Mouse (Mus musculus): ENCODE data around the gene Dner. TPM values are rescaled to one million over a fixed set of nuclear protein-coding genes. Genes with fewer than 3 reads are reported as not detected.

The Dner gene
- polyA plus RNA-seq, 1 experiment from 2014 or later = 1.2 TPM

GRCm38 (mm10) chr1:84408873-84409272 lies 287.1 kb downstream of the Dner start:
- no peak overlapping the region for H3K4me2 ChIP-seq (ENCODE audit: low read depth, low read length)
- no peak for ATAC-seq (ENCODE audit: low read depth)
- no peak overlapping the region for H3K4me3 ChIP-seq (ENCODE audit: low read length)
- 59% methylated on average over 2 of the region's 2 CpGs for WGBS
- peaks cover 17% of the 10 kb centered on the region for H3K4me1 ChIP-seq (replicated peaks; ENCODE audit: control insufficient read depth, insufficient read depth, low read length)
- H3K36me3 ChIP-seq (ENCODE audit: control insufficient read depth, insufficient read depth, low read length) = no peaks in the 10 kb centered on the region
- H3K9me3 ChIP-seq (ENCODE audit: control insufficient read depth, low read length) = no peaks in the 10 kb centered on the region
- H3K9ac ChIP-seq (ENCODE audit: low read length) = no peak overlapping the region
- no peaks in the 10 kb centered on the region for H3K27me3 ChIP-seq (ENCODE audit: control insufficient read depth, insufficient read depth, low read depth, low read length)
- H3K27ac ChIP-seq (ENCODE audit: low read length) = no peak overlapping the region

DNA sequence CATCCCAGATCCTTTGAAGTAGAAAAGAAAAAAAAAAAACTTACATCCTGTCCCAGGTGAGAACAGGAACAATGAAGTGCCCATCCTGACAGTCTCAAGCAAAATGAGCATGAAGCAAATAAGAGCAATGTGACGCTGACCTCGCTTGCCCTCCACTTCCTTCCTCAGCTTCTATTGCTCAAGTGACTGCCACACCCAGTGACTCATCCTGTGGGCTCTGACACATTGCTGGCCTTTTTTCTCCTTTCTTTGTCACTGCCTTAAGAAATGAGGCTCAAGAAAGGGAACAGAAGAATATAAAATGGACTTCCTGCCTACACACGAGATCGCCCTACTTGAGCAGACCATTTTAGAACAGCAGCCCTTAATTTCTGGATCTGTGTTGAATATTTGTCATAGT lies 289.1 kb downstream of the Dner start:
- ATAC-seq (ENCODE audit: low read depth) = no peak
- Histone ChIP-seq H3K4me3 (ENCODE audit: low read length) (no peak overlapping the region), H3K4me2 (ENCODE audit: low read depth, low read length) (no peak overlapping the region), H3K9ac (ENCODE audit: low read length) (no peak overlapping the region), H3K4me1 (replicated peaks; ENCODE audit: control insufficient read depth, insufficient read depth, low read length) (peaks cover 22% of the 10 kb centered on the region), H3K27me3 (ENCODE audit: control insufficient read depth, insufficient read depth, low read depth, low read length) (no peaks in the 10 kb centered on the region), H3K36me3 (ENCODE audit: control insufficient read depth, insufficient read depth, low read length) (no peaks in the 10 kb centered on the region), H3K27ac (ENCODE audit: low read length) (no peak overlapping the region), H3K9me3 (ENCODE audit: control insufficient read depth, low read length) (no peaks in the 10 kb centered on the region)
- whole genome bisulfite sequencing = 51% methylated on average over 4 of the region's 4 CpGs

DNA sequence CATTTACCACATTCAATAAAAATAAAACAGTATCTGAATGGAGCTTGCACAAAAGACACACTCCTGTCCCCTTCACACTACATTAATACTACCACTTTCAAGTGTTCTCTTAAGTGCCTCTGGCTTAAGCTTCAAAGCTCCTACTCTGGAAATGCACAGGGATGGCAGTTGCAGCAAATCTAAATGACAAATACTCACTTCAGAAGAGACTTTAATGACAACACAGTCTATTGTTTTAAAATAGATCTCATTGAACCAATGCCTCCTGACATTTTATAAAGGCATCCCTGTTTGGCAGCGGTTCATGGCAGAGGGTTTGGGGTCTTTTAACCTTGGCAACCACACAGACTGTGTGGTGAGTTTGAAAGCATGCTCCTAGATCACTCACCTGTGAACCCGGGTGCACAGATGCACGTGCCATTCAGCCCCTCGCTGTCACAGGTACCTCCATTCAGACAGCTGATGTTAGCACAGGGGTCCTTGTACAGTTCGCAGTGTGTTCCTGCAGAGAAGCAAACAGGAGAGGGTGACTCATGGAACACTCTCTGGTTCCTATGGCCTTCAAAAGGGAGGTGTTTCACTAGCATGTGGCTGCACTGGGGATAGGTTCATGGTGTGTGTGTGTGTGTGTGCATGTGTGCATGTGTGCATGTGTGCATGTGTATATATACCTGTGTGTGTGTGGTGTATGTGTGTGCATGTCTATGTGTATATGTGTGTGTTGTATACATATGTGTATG lies 290.3 kb downstream of the Dner start:
- Histone ChIP-seq H3K4me2 (ENCODE audit: low read depth, low read length) (no peak overlapping the region), H3K36me3 (ENCODE audit: control insufficient read depth, insufficient read depth, low read length) (no peaks in the 10 kb centered on the region), H3K27ac (ENCODE audit: low read length) (no peak overlapping the region), H3K4me1 (replicated peaks; ENCODE audit: control insufficient read depth, insufficient read depth, low read length) (peaks cover 22% of the 10 kb centered on the region), H3K4me3 (ENCODE audit: low read length) (no peak overlapping the region), H3K9ac (ENCODE audit: low read length) (no peak overlapping the region), H3K27me3 (ENCODE audit: control insufficient read depth, insufficient read depth, low read depth, low read length) (no peaks in the 10 kb centered on the region), H3K9me3 (ENCODE audit: control insufficient read depth, low read length) (no peaks in the 10 kb centered on the region)
- 68% methylated on average over 5 of the region's 5 CpGs for WGBS
- ATAC-seq (ENCODE audit: low read depth) = no peak

DNA sequence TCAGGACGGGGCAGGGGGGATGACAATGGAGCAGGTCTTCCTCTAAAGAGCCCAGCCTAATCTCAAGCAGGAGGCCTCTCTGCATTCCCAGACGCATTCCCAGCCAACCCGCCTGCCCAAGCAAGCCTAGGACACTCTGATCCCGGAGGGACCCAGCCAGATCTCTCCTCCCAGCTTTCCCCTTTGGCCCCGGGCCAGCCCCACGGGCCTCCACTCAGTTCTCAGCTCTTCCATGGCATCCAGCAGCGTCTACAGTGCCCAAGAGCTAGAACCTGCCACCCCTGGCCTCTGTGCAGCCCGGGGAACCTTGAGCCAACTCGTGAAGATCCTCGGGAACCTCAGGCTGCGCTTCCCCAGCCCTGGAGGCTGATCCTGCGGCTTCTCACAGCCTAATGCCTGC lies 291.1 kb downstream of the Dner start:
- Histone ChIP-seq H3K36me3 (ENCODE audit: control insufficient read depth, insufficient read depth, low read length) (no peaks in the 10 kb centered on the region), H3K4me2 (ENCODE audit: low read depth, low read length) (no peak overlapping the region), H3K27me3 (ENCODE audit: control insufficient read depth, insufficient read depth, low read depth, low read length) (no peaks in the 10 kb centered on the region), H3K9ac (ENCODE audit: low read length) (no peak overlapping the region), H3K4me3 (ENCODE audit: low read length) (no peak overlapping the region), H3K27ac (ENCODE audit: low read length) (0 out of 2 replicates have a peak overlapping the region, but pooled peaks have one; percentile 37), H3K4me1 (replicated peaks; ENCODE audit: control insufficient read depth, insufficient read depth, low read length) (peaks cover 22% of the 10 kb centered on the region), H3K9me3 (ENCODE audit: control insufficient read depth, low read length) (no peaks in the 10 kb centered on the region)
- WGBS = 39% methylated on average over 12 of the region's 12 CpGs
- peak; percentile 46 for ATAC-seq (ENCODE audit: low read depth)

GRCm38 (mm10) chr1:84402154-84402553 lies 293.9 kb downstream of the Dner start:
- WGBS = 48% methylated on average over 1 of the region's 1 CpGs
- no peak overlapping the region for H3K4me3 ChIP-seq (ENCODE audit: low read length)
- H3K27ac ChIP-seq (ENCODE audit: low read length) = no peak overlapping the region
- no peak for ATAC-seq (ENCODE audit: low read depth)
- no peaks in the 10 kb centered on the region for H3K36me3 ChIP-seq (ENCODE audit: control insufficient read depth, insufficient read depth, low read length)
- H3K9ac ChIP-seq (ENCODE audit: low read length) = no peak overlapping the region
- H3K9me3 ChIP-seq (ENCODE audit: control insufficient read depth, low read length) = no peaks in the 10 kb centered on the region
- no peak overlapping the region for H3K4me2 ChIP-seq (ENCODE audit: low read depth, low read length)
- no peaks in the 10 kb centered on the region for H3K27me3 ChIP-seq (ENCODE audit: control insufficient read depth, insufficient read depth, low read depth, low read length)
- peaks cover 22% of the 10 kb centered on the region for H3K4me1 ChIP-seq (replicated peaks; ENCODE audit: control insufficient read depth, insufficient read depth, low read length)

DNA sequence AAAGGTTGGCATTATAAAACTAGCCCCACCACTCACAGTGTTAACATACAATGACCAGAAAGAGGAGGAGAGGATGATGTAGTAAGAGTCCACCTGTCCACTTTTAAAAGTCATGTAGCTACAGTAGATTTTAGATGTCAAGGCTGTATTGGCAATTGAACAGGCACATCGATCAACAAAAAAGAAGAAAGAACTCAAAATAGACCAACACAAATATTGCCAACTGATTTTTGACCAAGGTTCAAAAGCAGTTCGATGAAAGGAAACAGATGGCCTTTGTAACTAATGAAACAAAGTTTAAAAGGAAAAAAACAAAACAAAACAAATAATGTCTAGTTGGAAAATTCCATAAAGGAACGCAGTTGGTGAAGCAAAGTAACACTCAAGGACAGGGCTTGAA lies 296.4 kb downstream of the Dner start:
- no peaks in the 10 kb centered on the region for H3K36me3 ChIP-seq (ENCODE audit: control insufficient read depth, insufficient read depth, low read length)
- H3K4me3 ChIP-seq (ENCODE audit: low read length) = no peak overlapping the region
- ATAC-seq (ENCODE audit: low read depth) = no peak
- 71% methylated on average over 3 of the region's 3 CpGs for WGBS
- H3K9ac ChIP-seq (ENCODE audit: low read length) = no peak overlapping the region
- H3K9me3 ChIP-seq (ENCODE audit: control insufficient read depth, low read length) = no peaks in the 10 kb centered on the region
- no peak overlapping the region for H3K27ac ChIP-seq (ENCODE audit: low read length)
- H3K27me3 ChIP-seq (ENCODE audit: control insufficient read depth, insufficient read depth, low read depth, low read length) = no peaks in the 10 kb centered on the region
- H3K4me1 ChIP-seq (replicated peaks; ENCODE audit: control insufficient read depth, insufficient read depth, low read length) = peaks cover 21% of the 10 kb centered on the region
- H3K4me2 ChIP-seq (ENCODE audit: low read depth, low read length) = no peak overlapping the region

GRCm38 (mm10) chr1:84399118-84399517 lies 296.9 kb downstream of the Dner start:
- WGBS = 79% methylated on average over 4 of the region's 4 CpGs
- ATAC-seq (ENCODE audit: low read depth) = no peak

DNA sequence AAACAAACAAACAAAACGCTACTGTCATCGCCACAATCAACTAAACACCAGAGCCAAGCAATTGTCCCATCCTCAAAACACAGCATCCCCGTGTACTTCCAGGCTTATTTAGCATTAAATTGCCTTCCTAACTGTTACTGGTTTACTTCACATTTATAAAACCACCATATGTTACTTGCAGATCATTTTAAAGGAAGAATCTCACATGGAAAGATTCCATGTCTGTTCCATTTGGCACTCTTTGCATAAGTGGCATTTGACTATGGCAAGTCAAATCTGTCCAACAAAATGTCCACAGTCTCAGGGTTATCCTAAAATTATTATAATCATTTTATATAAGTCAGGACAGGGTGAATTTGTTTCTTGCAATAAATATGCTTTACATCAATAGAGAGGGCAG lies 299.2 kb downstream of the Dner start:
- no peak for ATAC-seq (ENCODE audit: low read depth)
- Histone ChIP-seq H3K4me2 (ENCODE audit: low read depth, low read length) (no peak overlapping the region), H3K4me3 (ENCODE audit: low read length) (no peak overlapping the region), H3K36me3 (ENCODE audit: control insufficient read depth, insufficient read depth, low read length) (no peaks in the 10 kb centered on the region), H3K4me1 (replicated peaks; ENCODE audit: control insufficient read depth, insufficient read depth, low read length) (0 out of 2 replicates have a peak, but pooled peaks cover 7% of the 10 kb centered on the region), H3K27ac (ENCODE audit: low read length) (no peak overlapping the region), H3K9me3 (ENCODE audit: control insufficient read depth, low read length) (no peaks in the 10 kb centered on the region), H3K9ac (ENCODE audit: low read length) (no peak overlapping the region), H3K27me3 (ENCODE audit: control insufficient read depth, insufficient read depth, low read depth, low read length) (no peaks in the 10 kb centered on the region)
- WGBS = 44% methylated on average over 3 of the region's 3 CpGs

More at GRCm38 (mm10) chr1:84399118-84399517, 296.9 kb downstream of the Dner start:
- H3K36me3 ChIP-seq (ENCODE audit: control insufficient read depth, insufficient read depth, low read length) = no peaks in the 10 kb centered on the region
- no peak overlapping the region for H3K27ac ChIP-seq (ENCODE audit: low read length)
- H3K27me3 ChIP-seq (ENCODE audit: control insufficient read depth, insufficient read depth, low read depth, low read length) = no peaks in the 10 kb centered on the region
- no peaks in the 10 kb centered on the region for H3K9me3 ChIP-seq (ENCODE audit: control insufficient read depth, low read length)
- H3K4me2 ChIP-seq (ENCODE audit: low read depth, low read length) = no peak overlapping the region
- no peak overlapping the region for H3K4me3 ChIP-seq (ENCODE audit: low read length)
- peaks cover 15% of the 10 kb centered on the region for H3K4me1 ChIP-seq (replicated peaks; ENCODE audit: control insufficient read depth, insufficient read depth, low read length)
- no peak overlapping the region for H3K9ac ChIP-seq (ENCODE audit: low read length)

- ATAC-seq (ENCODE audit: low read depth) = peak; percentile 79
These were observed 300.1 kb downstream of the Dner start for GRCm38 (mm10) chr1:84395928-84396327.

More at GRCm38 (mm10) chr1:84395928-84396327, 300.1 kb downstream of the Dner start:
- Histone ChIP-seq H3K27ac (ENCODE audit: low read length) (peak overlapping the region; percentile 65), H3K4me3 (ENCODE audit: low read length) (no peak overlapping the region), H3K4me1 (replicated peaks; ENCODE audit: control insufficient read depth, insufficient read depth, low read length) (0 out of 2 replicates have a peak, but pooled peaks cover 7% of the 10 kb centered on the region), H3K9me3 (ENCODE audit: control insufficient read depth, low read length) (no peaks in the 10 kb centered on the region), H3K27me3 (ENCODE audit: control insufficient read depth, insufficient read depth, low read depth, low read length) (no peaks in the 10 kb centered on the region), H3K4me2 (ENCODE audit: low read depth, low read length) (no peak overlapping the region), H3K36me3 (ENCODE audit: control insufficient read depth, insufficient read depth, low read length) (no peaks in the 10 kb centered on the region), H3K9ac (ENCODE audit: low read length) (no peak overlapping the region)
- WGBS = 58% methylated on average over 8 of the region's 8 CpGs

Measured in lung, embryonic 16.5 days (tissue).